Mouse (Mus musculus): ENCODE measurements around the gene Abcg5. TPM values are rescaled to one million over a fixed set of nuclear protein-coding genes. Genes with fewer than 3 reads are reported as not detected.
A peak's percentile ranks its signal among the peaks of the same experiment; 100 is the strongest.

Gene Abcg5
- polyA plus RNA-seq, 1 experiment from 2014 or later = 0.65 TPM

GRCm38 (mm10) chr17:84656205-84656604 is 26.6 kb downstream of the Abcg5 start:
- H3K9me3 ChIP-seq = no peaks in the 10 kb centered on the region
- no peak for DNase-seq (ENCODE audit: low spot score)
- H3K27me3 ChIP-seq (ENCODE audit: insufficient read depth, poor library complexity, severe bottlenecking) = no peaks in the 10 kb centered on the region
- no peak overlapping the region for H3K27ac ChIP-seq
- 80% methylated on average over 5 of the region's 5 CpGs for WGBS
- H3K4me1 ChIP-seq = peaks cover 13% of the 10 kb centered on the region; the same call in 1 of the 2 replicates
- H3K36me3 ChIP-seq = no peaks in the 10 kb centered on the region
- H3K4me3 ChIP-seq = no peak overlapping the region

GRCm38 (mm10) chr17:84653544-84653943 is 29.3 kb downstream of the Abcg5 start:
- no peak for DNase-seq (ENCODE audit: low spot score)
- no peaks in the 10 kb centered on the region for H3K9me3 ChIP-seq

GRCm38 (mm10) chr17:84650302-84651017 is 32.4 kb downstream of the Abcg5 start:
- Histone ChIP-seq H3K36me3 (no peaks in the 10 kb centered on the region), H3K27me3 (ENCODE audit: insufficient read depth, poor library complexity, severe bottlenecking) (no peaks in the 10 kb centered on the region), H3K27ac (no peak overlapping the region), H3K4me1 (peaks cover 11% of the 10 kb centered on the region; the same call in 1 of the 2 replicates), H3K4me3 (no peak overlapping the region), H3K9me3 (no peaks in the 10 kb centered on the region)
- DNase-seq (ENCODE audit: low spot score) = no peak
- WGBS = 88% methylated on average over 9 of the region's 9 CpGs

More at GRCm38 (mm10) chr17:84653544-84653943, 29.3 kb downstream of the Abcg5 start:
- no peaks in the 10 kb centered on the region for H3K27me3 ChIP-seq (ENCODE audit: insufficient read depth, poor library complexity, severe bottlenecking)
- H3K4me3 ChIP-seq = no peak overlapping the region
- no peak overlapping the region for H3K27ac ChIP-seq
- 90% methylated on average over 9 of the region's 9 CpGs for WGBS
- peaks cover 13% of the 10 kb centered on the region; the same call in 1 of the 2 replicates for H3K4me1 ChIP-seq
- H3K36me3 ChIP-seq = no peaks in the 10 kb centered on the region

- Histone ChIP-seq H3K36me3 (no peaks in the 10 kb centered on the region), H3K27ac (no peak overlapping the region), H3K4me3 (no peak overlapping the region), H3K9me3 (no peaks in the 10 kb centered on the region), H3K4me1 (peaks cover 33% of the 10 kb centered on the region), H3K27me3 (ENCODE audit: insufficient read depth, poor library complexity, severe bottlenecking) (no peaks in the 10 kb centered on the region)
- no peak for DNase-seq (ENCODE audit: low spot score)
- WGBS = 83% methylated on average over 4 of the region's 4 CpGs
These were observed 35.2 kb downstream of the Abcg5 start for GRCm38 (mm10) chr17:84647630-84648029.

- Histone ChIP-seq H3K4me3 (no peak overlapping the region), H3K4me1 (peaks cover 30% of the 10 kb centered on the region), H3K9me3 (no peaks in the 10 kb centered on the region), H3K36me3 (no peaks in the 10 kb centered on the region), H3K27ac (no peak overlapping the region), H3K27me3 (ENCODE audit: insufficient read depth, poor library complexity, severe bottlenecking) (no peaks in the 10 kb centered on the region)
- WGBS = 63% methylated on average over 2 of the region's 2 CpGs
- no peak for DNase-seq (ENCODE audit: low spot score)
These were observed 36.3 kb downstream of the Abcg5 start for GRCm38 (mm10) chr17:84646477-84646876.

- Histone ChIP-seq H3K4me3 (no peak overlapping the region), H3K27ac (no peak overlapping the region), H3K36me3 (no peaks in the 10 kb centered on the region), H3K9me3 (no peaks in the 10 kb centered on the region), H3K4me1 (peaks cover 30% of the 10 kb centered on the region), H3K27me3 (ENCODE audit: insufficient read depth, poor library complexity, severe bottlenecking) (no peaks in the 10 kb centered on the region)
- WGBS = 22% methylated on average over 3 of the region's 7 CpGs
- DNase-seq (ENCODE audit: low spot score) = no peak
These were observed 36.9 kb downstream of the Abcg5 start for GRCm38 (mm10) chr17:84645894-84646293.

GRCm38 (mm10) chr17:84645119-84645518 is 37.7 kb downstream of the Abcg5 start:
- WGBS = 31% methylated on average over 9 of the region's 9 CpGs
- H3K4me3 ChIP-seq = no peak overlapping the region
- H3K27ac ChIP-seq = no peak overlapping the region
- H3K27me3 ChIP-seq (ENCODE audit: insufficient read depth, poor library complexity, severe bottlenecking) = no peaks in the 10 kb centered on the region
- H3K36me3 ChIP-seq = no peaks in the 10 kb centered on the region
- no peak for DNase-seq (ENCODE audit: low spot score)
- H3K4me1 ChIP-seq = peaks cover 30% of the 10 kb centered on the region
- no peaks in the 10 kb centered on the region for H3K9me3 ChIP-seq

GRCm38 (mm10) chr17:84644292-84645050 is 38.3 kb downstream of the Abcg5 start:
- H3K36me3 ChIP-seq = no peaks in the 10 kb centered on the region
- H3K9me3 ChIP-seq = no peaks in the 10 kb centered on the region
- 33% methylated on average over 16 of the region's 16 CpGs for WGBS
- H3K27ac ChIP-seq = no peak overlapping the region
- H3K27me3 ChIP-seq (ENCODE audit: insufficient read depth, poor library complexity, severe bottlenecking) = no peaks in the 10 kb centered on the region
- no peak overlapping the region for H3K4me3 ChIP-seq
- peaks cover 35% of the 10 kb centered on the region for H3K4me1 ChIP-seq
- DNase-seq (ENCODE audit: low spot score) = no peak

GRCm38 (mm10) chr17:84642324-84642723 is 40.5 kb downstream of the Abcg5 start:
- Histone ChIP-seq H3K27me3 (ENCODE audit: insufficient read depth, poor library complexity, severe bottlenecking) (no peaks in the 10 kb centered on the region), H3K9me3 (no peaks in the 10 kb centered on the region), H3K36me3 (no peaks in the 10 kb centered on the region), H3K27ac (no peak overlapping the region), H3K4me1 (peaks cover 35% of the 10 kb centered on the region), H3K4me3 (no peak overlapping the region)
- DNase-seq (ENCODE audit: low spot score) = no peak
- 88% methylated on average over 9 of the region's 9 CpGs for WGBS

- no peaks in the 10 kb centered on the region for H3K36me3 ChIP-seq
- no peak overlapping the region for H3K4me3 ChIP-seq
- H3K4me1 ChIP-seq = peaks cover 35% of the 10 kb centered on the region
- H3K27me3 ChIP-seq (ENCODE audit: insufficient read depth, poor library complexity, severe bottlenecking) = no peaks in the 10 kb centered on the region
- 34% methylated on average over 3 of the region's 3 CpGs for WGBS
- no peaks in the 10 kb centered on the region for H3K9me3 ChIP-seq
- no peak overlapping the region for H3K27ac ChIP-seq
- no peak for DNase-seq (ENCODE audit: low spot score)
These were observed 40.9 kb downstream of the Abcg5 start for GRCm38 (mm10) chr17:84641893-84642292.

GRCm38 (mm10) chr17:84639796-84640378 is 42.9 kb downstream of the Abcg5 start:
- Histone ChIP-seq H3K27ac (0 out of 2 replicates have a peak overlapping the region, but pooled peaks have one; percentile 38), H3K4me1 (peaks cover 22% of the 10 kb centered on the region), H3K9me3 (no peaks in the 10 kb centered on the region), H3K27me3 (ENCODE audit: insufficient read depth, poor library complexity, severe bottlenecking) (no peaks in the 10 kb centered on the region), H3K36me3 (no peaks in the 10 kb centered on the region), H3K4me3 (no peak overlapping the region)
- WGBS = 62% methylated on average over 10 of the region's 10 CpGs
- no peak for DNase-seq (ENCODE audit: low spot score)

GRCm38 (mm10) chr17:84637971-84638370 is 44.8 kb downstream of the Abcg5 start:
- DNase-seq (ENCODE audit: low spot score) = no peak
- 86% methylated on average over 6 of the region's 6 CpGs for WGBS
- H3K27me3 ChIP-seq (ENCODE audit: insufficient read depth, poor library complexity, severe bottlenecking) = no peaks in the 10 kb centered on the region

GRCm38 (mm10) chr17:84636328-84636727 is 46.5 kb downstream of the Abcg5 start:
- H3K9me3 ChIP-seq = no peaks in the 10 kb centered on the region
- WGBS = 71% methylated on average over 8 of the region's 8 CpGs
- H3K4me1 ChIP-seq = peaks cover 5% of the 10 kb centered on the region; the same call in 1 of the 2 replicates
- no peak overlapping the region for H3K27ac ChIP-seq
- H3K36me3 ChIP-seq = no peaks in the 10 kb centered on the region
- peak; percentile 70 for DNase-seq (ENCODE audit: low spot score)
- H3K4me3 ChIP-seq = no peak overlapping the region
- H3K27me3 ChIP-seq (ENCODE audit: insufficient read depth, poor library complexity, severe bottlenecking) = no peaks in the 10 kb centered on the region

More at GRCm38 (mm10) chr17:84637971-84638370, 44.8 kb downstream of the Abcg5 start:
- Histone ChIP-seq H3K36me3 (no peaks in the 10 kb centered on the region), H3K27ac (no peak overlapping the region), H3K4me3 (no peak overlapping the region), H3K4me1 (peaks cover 8% of the 10 kb centered on the region), H3K9me3 (no peaks in the 10 kb centered on the region)

Measured in heart, embryonic 10.5 days (tissue).